Mouse (Mus musculus) midbrain, postnatal 0 days (tissue): Measurements from ENCODE around the gene Riok2. TPM values are rescaled to one million over a fixed set of nuclear protein-coding genes. Genes with fewer than 3 reads are reported as not detected.

Experiments used
- ATAC-seq: fragments of 200-750 bp; cut with Nextera tagmentation; 2 replicates; pipeline ENCODE4 v1.8.0; 2017; ENCODE audit warnings: moderate number of reproducible peaks, mild to moderate bottlenecking, moderate TSS enrichment, moderate library complexity; ENCODE audit not compliant: low FRiP score
- DNase-seq: peaks from one replicate; pipeline ENCODE4 v3.0.0-alpha.2; 2015; ENCODE audit warnings: low spot score
- H3K27ac ChIP-seq: fragments of 300-500 bp; sonication (generic); 2 replicates; pipeline ENCODE4 v1.5.1; 2014; ENCODE audit warnings: low read depth, mild to moderate bottlenecking, low read length, mixed read lengths
- H3K27me3 ChIP-seq: fragments of 300-500 bp; sonication (generic); 2 replicates; pipeline ENCODE4 v1.6.1; 2014; ENCODE audit warnings: low read length, control low read depth, mixed read lengths; ENCODE audit not compliant: insufficient read depth
- H3K36me3 ChIP-seq: fragments of 300-500 bp; sonication (generic); 2 replicates; pipeline ENCODE4 v1.6.1; 2014; ENCODE audit warnings: low read length, control low read depth, mixed read lengths; ENCODE audit not compliant: insufficient read depth
- H3K4me1 ChIP-seq: fragments of 300-500 bp; sonication (generic); 2 replicates; pipeline ENCODE4 v1.6.1; 2014; ENCODE audit warnings: mild to moderate bottlenecking, control low read depth, antibody characterized with exemption, low read length, mixed read lengths; ENCODE audit not compliant: insufficient read depth
- H3K4me2 ChIP-seq: fragments of 300-500 bp; sonication (generic); 2 replicates; pipeline ENCODE4 v1.6.1; 2014; ENCODE audit warnings: low read depth, mild to moderate bottlenecking, low read length, mixed read lengths; ENCODE audit not compliant: poor library complexity, severe bottlenecking
- H3K4me3 ChIP-seq: fragments of 300-500 bp; sonication (generic); 2 replicates; pipeline ENCODE4 v1.5.1; 2014; ENCODE audit warnings: low read depth, mild to moderate bottlenecking, low read length, moderate library complexity
- H3K9ac ChIP-seq: fragments of 300-500 bp; sonication (generic); replicated peaks from 2 replicates; pipeline ENCODE4 v1.6.1; 2014; ENCODE audit warnings: mild to moderate bottlenecking, low read length, moderate library complexity, mixed read lengths; ENCODE audit not compliant: poor library complexity, severe bottlenecking
- H3K9me3 ChIP-seq: fragments of 300-500 bp; sonication (generic); 2 replicates; pipeline ENCODE4 v1.6.1; 2016; ENCODE audit warnings: low read length, control low read depth
- CTCF ChIP-seq: IDR thresholded peaks from 2 replicates; pipeline ENCODE4 v1.5.1; 2016; ENCODE audit warnings: antibody characterized with exemption, mild to moderate bottlenecking
- WGBS: fragments of 180-500 bp; shearing (Covaris S2); extraction: QIAGEN DNeasy Blood & Tissue Kit; methylation state at CpG from one replicate; pipeline ENCODE4 v1.1.7; 2014; 5-methylcytosine and 5-hydroxymethylcytosine counted together
- polyA plus RNA-seq: library from polyadenylated mRNA; unstranded; fragments of >200 nt; fragmentation: Nextera tagmentation; extraction: Ambion mirVana; gene quantifications from 2 replicates; pipeline ENCODE4 v1.2.1, GENCODE M21; 2015
- total RNA-seq: library from RNA; depleted of rRNA; stranded (reverse); fragments of >200 nt; gene quantifications from 2 replicates; pipeline ENCODE4 v1.2.3, GENCODE M21; 2014

Riok2 gene
- total and polyA plus RNA-seq, 2 experiments from 2014 or later: 11.2 to 28.6 TPM

DNA sequence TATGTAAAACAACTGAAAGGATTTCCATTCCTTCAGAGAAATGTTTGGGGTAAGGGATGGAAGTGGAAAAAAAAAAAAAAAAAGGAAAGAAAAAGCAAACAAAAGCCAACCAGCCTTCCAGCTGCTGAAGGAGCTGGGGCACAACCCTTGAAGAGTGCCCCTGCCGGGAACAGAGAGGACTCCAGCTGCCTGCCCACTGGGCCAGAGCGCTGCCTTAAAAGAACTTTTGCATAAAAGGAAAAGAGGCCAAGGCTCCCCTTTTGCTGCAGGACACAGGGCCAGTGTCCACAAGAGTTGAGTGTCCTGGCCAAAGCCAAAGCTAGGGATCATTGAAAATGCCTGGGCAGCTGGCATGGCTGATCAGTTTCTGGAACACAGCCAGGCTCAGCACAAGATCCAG, 35.5 kb downstream of the Riok2 start:
- H3K27ac ChIP-seq: no peak overlapping the region
- 0 out of 2 replicates have a peak, but pooled peaks have one; percentile 31 for ATAC-seq
- 0% methylated on average over 2 of the region's 2 CpGs for WGBS

DNA sequence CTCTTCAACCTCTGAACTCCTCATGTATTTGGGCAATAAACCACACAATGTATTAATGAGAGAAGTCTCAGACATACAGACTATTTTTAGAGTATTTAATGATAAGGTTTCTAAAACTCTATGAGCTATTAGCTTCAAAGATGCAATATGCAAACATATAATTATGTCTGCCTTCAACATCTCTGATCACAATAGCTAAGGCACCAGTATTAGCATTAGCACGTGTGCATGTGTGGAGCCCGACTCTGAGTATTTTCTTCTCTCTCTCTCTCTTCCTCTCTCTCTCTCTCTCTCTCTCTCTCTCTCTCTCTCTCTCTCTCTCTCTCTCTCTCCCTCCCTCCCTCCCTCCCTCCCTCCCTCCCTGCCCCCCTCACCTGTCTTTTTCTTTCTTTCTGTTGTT, 37.3 kb downstream of the Riok2 start:
- Histone ChIP-seq H3K4me3 (no peak overlapping the region), H3K36me3 (no peaks in the 10 kb centered on the region), H3K9me3 (no peaks in the 10 kb centered on the region), H3K9ac (no peak overlapping the region), H3K4me2 (no peak overlapping the region), H3K27me3 (no peaks in the 10 kb centered on the region), H3K27ac (no peak overlapping the region), H3K4me1 (no peaks in the 10 kb centered on the region)
- WGBS: 60% methylated on average over 2 of the region's 2 CpGs
- DNase-seq: no peak
- no peak for TF ChIP-seq CTCF
- ATAC-seq: no peak

More for the DNA sequence above, 35.5 kb downstream of the Riok2 start:
- DNase-seq: peak; percentile 42
- Histone ChIP-seq H3K36me3 (no peaks in the 10 kb centered on the region), H3K4me3 (no peak overlapping the region), H3K4me2 (no peak overlapping the region), H3K9ac (no peak overlapping the region), H3K27me3 (no peaks in the 10 kb centered on the region), H3K9me3 (no peaks in the 10 kb centered on the region), H3K4me1 (no peaks in the 10 kb centered on the region)
- TF ChIP-seq CTCF: no peak; the same call in 1 of the 2 replicates

DNA sequence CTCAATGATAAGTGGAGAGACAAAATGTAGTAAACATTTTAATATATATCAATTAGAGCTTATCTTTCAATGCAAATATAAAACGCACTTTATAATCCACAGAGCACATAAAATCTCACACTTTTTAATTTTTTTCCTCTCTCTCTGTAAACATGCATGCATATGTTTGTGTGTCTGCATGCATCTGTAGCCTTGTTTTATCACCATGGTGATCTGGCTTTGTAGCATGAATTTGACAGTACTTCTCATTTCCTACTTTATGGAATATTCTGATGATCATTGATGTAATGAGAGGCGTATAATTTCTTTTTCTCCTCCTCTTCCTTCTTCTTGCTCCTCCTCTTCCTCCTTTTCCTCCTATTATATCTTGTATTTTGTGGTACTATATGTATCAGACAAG, 38.1 kb downstream of the Riok2 start:
- H3K9me3 ChIP-seq: no peaks in the 10 kb centered on the region
- no peak overlapping the region for H3K9ac ChIP-seq
- 95% methylated on average over 2 of the region's 2 CpGs for WGBS
- no peaks in the 10 kb centered on the region for H3K4me1 ChIP-seq
- ATAC-seq (no peak), DNase-seq (no peak)
- no peaks in the 10 kb centered on the region for H3K27me3 ChIP-seq
- no peak overlapping the region for H3K4me2 ChIP-seq
- no peak overlapping the region for H3K4me3 ChIP-seq
- no peak for TF ChIP-seq CTCF
- H3K36me3 ChIP-seq: no peaks in the 10 kb centered on the region
- H3K27ac ChIP-seq: no peak overlapping the region

DNA sequence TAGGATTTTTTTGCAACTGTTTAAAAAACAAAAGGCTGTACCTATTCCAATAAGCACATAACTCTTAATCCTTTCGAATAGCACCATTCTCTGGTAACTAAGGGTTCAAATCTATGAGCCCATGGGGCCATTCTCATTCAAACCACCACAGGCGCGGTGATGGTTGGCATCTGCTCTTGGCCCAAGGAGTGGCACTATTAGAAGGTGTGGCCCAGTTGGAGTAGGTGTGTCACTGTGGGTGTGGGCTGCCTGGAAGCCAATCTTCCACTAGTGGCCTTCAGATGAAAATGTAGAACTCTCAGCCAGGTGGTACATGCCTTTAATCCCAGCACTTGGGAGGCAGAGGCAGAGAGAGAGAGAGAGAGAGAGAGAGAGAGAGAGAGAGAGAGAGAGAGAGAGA, 40.1 kb downstream of the Riok2 start:
- no peak overlapping the region for H3K9ac ChIP-seq
- H3K27ac ChIP-seq: no peak overlapping the region
- WGBS: 97% methylated on average over 3 of the region's 3 CpGs
- no peaks in the 10 kb centered on the region for H3K27me3 ChIP-seq
- H3K4me2 ChIP-seq: no peak overlapping the region
- no peaks in the 10 kb centered on the region for H3K9me3 ChIP-seq
- no peaks in the 10 kb centered on the region for H3K4me1 ChIP-seq
- DNase-seq (no peak), ATAC-seq (no peak)
- H3K4me3 ChIP-seq: no peak overlapping the region
- no peak for TF ChIP-seq CTCF
- H3K36me3 ChIP-seq: no peaks in the 10 kb centered on the region

DNA sequence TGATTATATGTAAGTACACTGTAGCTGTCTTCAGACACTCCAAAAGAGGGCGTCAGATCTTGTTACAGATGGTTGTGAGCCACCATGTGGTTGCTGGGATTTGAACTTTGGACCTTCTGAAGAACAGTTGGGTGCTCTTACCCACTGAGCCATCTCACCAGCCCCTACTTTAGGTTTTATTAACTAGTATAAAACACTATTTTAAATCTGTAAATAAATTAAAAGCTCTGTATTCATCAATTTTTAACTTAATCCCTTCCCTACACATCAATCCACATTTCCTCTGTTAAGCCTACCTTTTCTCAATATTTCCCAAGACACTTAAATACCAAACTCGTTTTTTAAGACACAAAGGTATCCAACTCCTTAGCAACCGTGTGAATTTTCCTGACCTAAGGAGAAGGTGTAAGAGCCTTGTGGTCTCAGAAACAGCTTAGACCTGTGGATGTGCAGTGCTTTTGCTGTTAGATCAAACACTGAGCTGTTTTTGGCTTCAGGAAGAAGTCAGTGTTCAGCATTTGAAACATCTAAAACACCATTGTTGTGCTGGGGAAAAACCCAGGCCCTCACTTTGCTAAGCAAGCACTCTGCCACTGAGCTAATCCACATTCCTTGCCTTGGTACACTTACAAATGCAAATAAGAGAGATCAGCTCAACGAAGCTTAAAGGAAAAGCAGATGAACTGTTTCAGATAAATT, 50.6 kb downstream of the Riok2 start:
- no peak for ATAC-seq
- H3K4me1 ChIP-seq: no peaks in the 10 kb centered on the region
- no peak overlapping the region for H3K27ac ChIP-seq
- H3K27me3 ChIP-seq: no peaks in the 10 kb centered on the region
- TF ChIP-seq CTCF: no peak
- DNase-seq: no peak
- H3K4me3 ChIP-seq: no peak overlapping the region
- no peaks in the 10 kb centered on the region for H3K9me3 ChIP-seq
- no peaks in the 10 kb centered on the region for H3K36me3 ChIP-seq
- no peak overlapping the region for H3K4me2 ChIP-seq
- 16% methylated on average over 4 of the region's 4 CpGs for WGBS
- H3K9ac ChIP-seq: no peak overlapping the region

DNA sequence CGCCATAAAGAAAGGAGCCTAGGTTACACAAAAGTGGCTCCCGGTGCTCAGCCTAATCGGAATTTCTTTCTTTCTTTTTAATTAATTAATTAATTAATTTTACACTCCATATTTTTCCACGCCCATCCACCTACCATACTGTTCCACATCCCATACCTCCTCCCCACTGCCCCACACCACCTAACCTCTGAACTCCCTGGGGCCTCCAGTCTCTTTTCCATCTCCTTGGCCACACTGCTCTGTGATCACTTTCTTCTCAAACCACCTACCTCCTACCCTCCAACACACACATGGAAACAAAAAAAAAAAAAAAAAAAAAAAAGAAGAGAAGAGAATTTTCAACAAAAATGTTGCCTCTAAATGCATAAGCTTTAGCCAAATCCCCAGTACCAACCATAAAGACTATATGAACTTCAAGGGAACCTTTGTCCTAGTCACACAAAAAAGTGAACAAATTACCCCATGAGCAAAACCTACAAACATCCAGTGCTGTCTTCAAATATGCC, 51.3 kb downstream of the Riok2 start:
- 22% methylated on average over 4 of the region's 4 CpGs for WGBS

More for the DNA sequence above, 51.3 kb downstream of the Riok2 start:
- ATAC-seq (no peak), DNase-seq (no peak)
- H3K27ac ChIP-seq: no peak overlapping the region
- no peak overlapping the region for H3K4me3 ChIP-seq
- H3K4me2 ChIP-seq: no peak overlapping the region
- no peak for TF ChIP-seq CTCF
- no peaks in the 10 kb centered on the region for H3K27me3 ChIP-seq
- no peaks in the 10 kb centered on the region for H3K4me1 ChIP-seq
- no peaks in the 10 kb centered on the region for H3K36me3 ChIP-seq
- no peak overlapping the region for H3K9ac ChIP-seq
- H3K9me3 ChIP-seq: no peaks in the 10 kb centered on the region
